Mouse (Mus musculus) heart, postnatal 0 days (tissue): ENCODE measurements around the gene Tifa.

ENCODE experiments used
- CTCF ChIP-seq: IDR thresholded peaks from 2 replicates; pipeline ENCODE4 v1.5.1; 2016; ENCODE audit warnings: antibody characterized with exemption, control low read depth, low read depth
- EP300 ChIP-seq: IDR thresholded peaks from 2 replicates; pipeline ENCODE4 v1.6.1; 2016; ENCODE audit warnings: antibody characterized with exemption, low read depth

DNA sequence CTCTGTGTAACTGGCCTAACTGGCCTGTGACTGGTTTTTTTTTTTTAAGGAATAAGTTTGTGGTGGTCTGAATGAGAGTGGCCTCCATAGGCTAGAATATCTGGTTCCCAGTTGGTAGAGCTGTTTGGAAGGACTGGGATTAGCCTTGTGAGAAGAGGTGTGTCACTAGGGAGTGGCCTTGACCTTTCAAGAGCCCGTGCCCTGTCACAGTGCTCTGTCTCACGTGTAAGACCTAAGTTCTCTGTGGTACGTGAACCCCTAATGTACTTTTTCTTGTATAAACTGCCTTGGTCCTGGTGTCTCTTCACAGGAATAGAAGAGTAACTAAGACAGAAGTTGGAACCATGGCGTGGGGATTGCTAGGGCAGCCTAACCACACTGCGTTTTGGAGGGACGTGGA lies 16.4 kb downstream of the Tifa start:
- TF ChIP-seq CTCF = no peak
- TF ChIP-seq EP300 = no peak
